Mouse (Mus musculus) CD8-positive naive resting alpha-beta T cell, adult 57 days (primary cell): ENCODE measurements around the gene Zbtb4. TPM values are rescaled to one million over a fixed set of nuclear protein-coding genes. Genes with fewer than 3 reads are reported as not detected.

ENCODE experiments used
- total RNA-seq: library from RNA; stranded (reverse); gene quantifications from one replicate; pipeline ENCODE4 v1.2.4, GENCODE M21; 2023

The Zbtb4 gene
- 52.4 TPM for total RNA-seq

GRCm38 (mm10) chr11:69765221-69766125 lies at the start of gene Zbtb4:
Gene Zbtb4, plus strand, starts transcription at chr11:69765912.

GRCm38 (mm10) chr11:69758478-69758970 lies 7.2 kb upstream of the Zbtb4 start, which contains the start of gene Polr2a:
Gene Polr2a, minus strand, starts transcription at chr11:69758637.

GRCm38 (mm10) chr11:69761868-69762267 lies 3.8 kb upstream of the Zbtb4 start, which contains the start of gene Slc35g3:
Gene Slc35g3, minus strand, starts transcription at chr11:69761968.

GRCm38 (mm10) chr11:69795168-69795982 lies 29.7 kb downstream of the Zbtb4 start, which contains the start of gene Chrnb1:
Gene Chrnb1, minus strand, starts transcription at chr11:69795943.

GRCm38 (mm10) chr11:69801379-69801977 lies 35.8 kb downstream of the Zbtb4 start, which contains the start of gene Fgf11:
Gene Fgf11, minus strand, starts transcription at chr11:69801857.

GRCm38 (mm10) chr11:69804972-69805909 lies 39.5 kb downstream of the Zbtb4 start, which contains the start of gene Tmem102:
Gene Tmem102, minus strand, starts transcription at chr11:69805624.

GRCm38 (mm10) chr11:69815155-69815554 lies 49.4 kb downstream of the Zbtb4 start, which contains the start of gene Gm39566:
Gene Gm39566, minus strand, starts transcription at chr11:69815298.

GRCm38 (mm10) chr11:69818365-69818764 lies 52.7 kb downstream of the Zbtb4 start, which contains the start of gene Spem2:
Gene Spem2, minus strand, starts transcription at chr11:69818465.

GRCm38 (mm10) chr11:69822080-69822479 lies 56.4 kb downstream of the Zbtb4 start, which contains the start of gene Spem1:
Gene Spem1, minus strand, starts transcription at chr11:69822180.

Other genes with a start within 250 kb of the Zbtb4 start
- gene Dnah2, start 216.8 kb upstream of the Zbtb4 start, total RNA-seq = 0.09 TPM
- 0.46 TPM for gene Efnb3, start 205.7 kb upstream of the Zbtb4 start, total RNA-seq
- gene Wrap53, start 185.7 kb upstream of the Zbtb4 start, total RNA-seq = 11.6 TPM
- 157 TPM for gene Trp53, start 185.6 kb upstream of the Zbtb4 start, total RNA-seq
- gene Atp1b2, start 160.0 kb upstream of the Zbtb4 start, total RNA-seq = 0.21 TPM
- not detected for gene Shbg, start 148.0 kb upstream of the Zbtb4 start, total RNA-seq
- not detected for gene Sat2, start 143.9 kb upstream of the Zbtb4 start, total RNA-seq
- gene Fxr2, start 132.9 kb upstream of the Zbtb4 start, total RNA-seq = 68.8 TPM
- gene Sox15, start 110.6 kb upstream of the Zbtb4 start, total RNA-seq = not detected
- gene Mpdu1, start 103.3 kb upstream of the Zbtb4 start, total RNA-seq = 60.5 TPM
- gene Cd68, start 99.8 kb upstream of the Zbtb4 start, total RNA-seq = 7.5 TPM
- 892 TPM for gene Eif4a1, start 93.5 kb upstream of the Zbtb4 start, total RNA-seq
- gene Senp3, start 83.8 kb upstream of the Zbtb4 start, total RNA-seq = 129 TPM
- gene Tnfsf13, start 80.1 kb upstream of the Zbtb4 start, total RNA-seq = not detected
- not detected for gene Tnfsf12, start 70.1 kb upstream of the Zbtb4 start, total RNA-seq
- not detected for gene Tnfsfm13, start 69.8 kb upstream of the Zbtb4 start, total RNA-seq
- gene Polr2a, start 7.3 kb upstream of the Zbtb4 start, total RNA-seq = 188 TPM
- not detected for gene Slc35g3, start 3.9 kb upstream of the Zbtb4 start, total RNA-seq
- 3.1 TPM for gene Chrnb1, start 30.0 kb downstream of the Zbtb4 start, total RNA-seq
- not detected for gene Fgf11, start 35.9 kb downstream of the Zbtb4 start, total RNA-seq
- gene Tmem102, start 39.7 kb downstream of the Zbtb4 start, total RNA-seq = not detected
- gene Gm39566, start 49.4 kb downstream of the Zbtb4 start, total RNA-seq = not detected
- gene Spem2, start 52.6 kb downstream of the Zbtb4 start, total RNA-seq = not detected
- not detected for gene Spem1, start 56.3 kb downstream of the Zbtb4 start, total RNA-seq
- 0.49 TPM for gene Nlgn2, start 71.9 kb downstream of the Zbtb4 start, total RNA-seq
- 20.8 TPM for gene Tmem256, start 72.6 kb downstream of the Zbtb4 start, total RNA-seq
- gene Plscr3, start 80.5 kb downstream of the Zbtb4 start, total RNA-seq = 18.2 TPM
- not detected for gene Tnk1, start 92.8 kb downstream of the Zbtb4 start, total RNA-seq
- gene Tmem95, start 112.1 kb downstream of the Zbtb4 start, total RNA-seq = not detected
- 1.0 TPM for gene Kctd11, start 115.5 kb downstream of the Zbtb4 start, total RNA-seq
- gene Acap1, start 129.6 kb downstream of the Zbtb4 start, total RNA-seq = 435 TPM
- 2.8 TPM for gene 2810408A11Rik, start 135.1 kb downstream of the Zbtb4 start, total RNA-seq
- gene Neurl4, start 135.2 kb downstream of the Zbtb4 start, total RNA-seq = 44.9 TPM
- 145 TPM for gene Gps2, start 148.0 kb downstream of the Zbtb4 start, total RNA-seq
- gene Eif5a, start 156.0 kb downstream of the Zbtb4 start, total RNA-seq = 317 TPM
- gene Ybx2, start 169.9 kb downstream of the Zbtb4 start, total RNA-seq = not detected
- not detected for gene Slc2a4, start 182.3 kb downstream of the Zbtb4 start, total RNA-seq
- not detected for gene Cldn7, start 198.9 kb downstream of the Zbtb4 start, total RNA-seq
- gene Ctdnep1, start 215.2 kb downstream of the Zbtb4 start, total RNA-seq = 114 TPM
- 36.4 TPM for gene Elp5, start 216.6 kb downstream of the Zbtb4 start, total RNA-seq
- gene Gabarap, start 225.2 kb downstream of the Zbtb4 start, total RNA-seq = 172 TPM
- 55.3 TPM for gene Phf23, start 229.9 kb downstream of the Zbtb4 start, total RNA-seq
- 47.2 TPM for gene Dvl2, start 234.7 kb downstream of the Zbtb4 start, total RNA-seq
- gene Acadvl, start 249.5 kb downstream of the Zbtb4 start, total RNA-seq = 46.3 TPM